Mouse (Mus musculus) lung, embryonic 16.5 days (tissue): Measurements from ENCODE around the gene Olfr1156. TPM values are rescaled to one million over a fixed set of nuclear protein-coding genes. Genes with fewer than 3 reads are reported as not detected.

ENCODE experiments used
- ATAC-seq: fragments of 200-750 bp; cut with Nextera tagmentation; 2 replicates; pipeline ENCODE4 v1.8.0; 2017; ENCODE audit warnings: low read depth, mild to moderate bottlenecking, moderate library complexity
- H3K27ac ChIP-seq: fragments of 300-500 bp; sonication (generic); 2 replicates; pipeline ENCODE4 v1.5.1; 2014; ENCODE audit warnings: mild to moderate bottlenecking, control low read depth, low read length
- H3K27me3 ChIP-seq: fragments of 300-500 bp; sonication (generic); 2 replicates; pipeline ENCODE4 v1.6.1; 2014; ENCODE audit warnings: low read depth, low read length, mixed read lengths; ENCODE audit not compliant: control insufficient read depth, insufficient read depth
- H3K36me3 ChIP-seq: fragments of 300-500 bp; sonication (generic); 2 replicates; pipeline ENCODE4 v1.6.1; 2014; ENCODE audit warnings: low read length; ENCODE audit not compliant: control insufficient read depth, insufficient read depth
- H3K4me1 ChIP-seq: fragments of 300-500 bp; sonication (generic); replicated peaks from 2 replicates; pipeline ENCODE4 v1.6.1; 2014; ENCODE audit warnings: low read length, mixed read lengths; ENCODE audit not compliant: control insufficient read depth, insufficient read depth
- H3K4me2 ChIP-seq: fragments of 300-500 bp; sonication (generic); 2 replicates; pipeline ENCODE4 v1.6.1; 2014; ENCODE audit warnings: low read depth, low read length, control low read depth
- H3K4me3 ChIP-seq: fragments of 300-500 bp; sonication (generic); 2 replicates; pipeline ENCODE4 v1.5.1; 2014; ENCODE audit warnings: mild to moderate bottlenecking, low read length, control low read depth
- H3K9ac ChIP-seq: fragments of 300-500 bp; sonication (generic); 2 replicates; pipeline ENCODE4 v1.6.1; 2014; ENCODE audit warnings: low read length, control low read depth
- H3K9me3 ChIP-seq: fragments of 300-500 bp; sonication (generic); 2 replicates; pipeline ENCODE4 v1.6.1; 2016; ENCODE audit warnings: low read length; ENCODE audit not compliant: control insufficient read depth
- WGBS: fragments of 180-500 bp; shearing (Covaris S2); extraction: QIAGEN DNeasy Blood & Tissue Kit; methylation state at CpG from one replicate; pipeline ENCODE4 v1.1.7; 2014; 5-methylcytosine and 5-hydroxymethylcytosine counted together
- polyA plus RNA-seq: library from polyadenylated mRNA; unstranded; fragments of >200 nt; fragmentation: Nextera tagmentation; extraction: Ambion mirVana; gene quantifications from 2 replicates; pipeline ENCODE4 v1.2.1, GENCODE M21; 2015

Olfr1156 gene
- polyA plus RNA-seq: not detected in 2 replicates

- Histone ChIP-seq H3K9me3 (no peaks in the 10 kb centered on the region), H3K4me3 (no peak within 1 kb of the TSS), H3K36me3 (no peaks in the 10 kb centered on the region), H3K9ac (no peak within 1 kb of the TSS), H3K4me2 (no peak within 1 kb of the TSS), H3K27me3 (no peaks in the 10 kb centered on the region), H3K27ac (no peak within 1 kb of the TSS), H3K4me1 (no peaks in the 10 kb centered on the region)
- ATAC-seq: no peak
Measured at GRCm38 (mm10) chr2:87953000-87953399, at the start of gene Olfr1156. Olfr1156 (minus strand) TSS chr2:87953100.

GRCm38 (mm10) chr2:87989813-87990212, 36.9 kb upstream of the Olfr1156 start, which contains the start of gene Olfr1158:
Olfr1158 (plus strand) TSS chr2:87990113.
- no peak within 1 kb of the TSS for H3K4me3 ChIP-seq
- no peaks in the 10 kb centered on the region for H3K27me3 ChIP-seq

GRCm38 (mm10) chr2:87974563-87974962, 21.7 kb upstream of the Olfr1156 start, which contains the start of gene Olfr74:
Olfr74 (minus strand) TSS chr2:87974663.
- no peaks in the 10 kb centered on the region for H3K36me3 ChIP-seq
- WGBS: 61% methylated on average over 3 of the region's 3 CpGs

More at GRCm38 (mm10) chr2:87989813-87990212, 36.9 kb upstream of the Olfr1156 start, which contains the start of gene Olfr1158:
- Histone ChIP-seq H3K9me3 (no peaks in the 10 kb centered on the region), H3K4me1 (no peaks in the 10 kb centered on the region), H3K9ac (no peak within 1 kb of the TSS), H3K36me3 (no peaks in the 10 kb centered on the region), H3K4me2 (no peak within 1 kb of the TSS), H3K27ac (no peak within 1 kb of the TSS)
- ATAC-seq: no peak

GRCm38 (mm10) chr2:87968199-87968598, 15.3 kb upstream of the Olfr1156 start, which contains the start of gene Olfr1157:
Olfr1157 (minus strand) TSS chr2:87968299.
- ATAC-seq: no peak
- WGBS: 94% methylated on average over 4 of the region's 4 CpGs

More at GRCm38 (mm10) chr2:87974563-87974962, 21.7 kb upstream of the Olfr1156 start, which contains the start of gene Olfr74:
- Histone ChIP-seq H3K4me2 (no peak within 1 kb of the TSS), H3K4me1 (no peaks in the 10 kb centered on the region), H3K27ac (no peak within 1 kb of the TSS), H3K9ac (no peak within 1 kb of the TSS), H3K9me3 (no peaks in the 10 kb centered on the region), H3K4me3 (no peak within 1 kb of the TSS), H3K27me3 (no peaks in the 10 kb centered on the region)
- no peak for ATAC-seq

GRCm38 (mm10) chr2:87945037-87945436, 7.9 kb downstream of the Olfr1156 start, which contains the start of gene Olfr1155:
Olfr1155 (minus strand) TSS chr2:87945137.
- no peak for ATAC-seq
- Histone ChIP-seq H3K4me1 (no peaks in the 10 kb centered on the region), H3K4me3 (no peak within 1 kb of the TSS)

More at GRCm38 (mm10) chr2:87968199-87968598, 15.3 kb upstream of the Olfr1156 start, which contains the start of gene Olfr1157:
- no peak within 1 kb of the TSS for H3K9ac ChIP-seq
- H3K4me2 ChIP-seq: no peak within 1 kb of the TSS
- no peaks in the 10 kb centered on the region for H3K27me3 ChIP-seq
- H3K36me3 ChIP-seq: no peaks in the 10 kb centered on the region
- H3K27ac ChIP-seq: no peak within 1 kb of the TSS
- H3K4me1 ChIP-seq: no peaks in the 10 kb centered on the region
- no peak within 1 kb of the TSS for H3K4me3 ChIP-seq
- no peaks in the 10 kb centered on the region for H3K9me3 ChIP-seq

GRCm38 (mm10) chr2:87905066-87905465, 47.8 kb downstream of the Olfr1156 start, which contains the start of gene Olfr1154:
Olfr1154 (minus strand) TSS chr2:87905166.
- H3K9me3 ChIP-seq: no peaks in the 10 kb centered on the region
- 80% methylated on average over 1 of the region's 1 CpGs for WGBS
- H3K9ac ChIP-seq: no peak within 1 kb of the TSS
- H3K27me3 ChIP-seq: no peaks in the 10 kb centered on the region
- ATAC-seq: no peak
- no peak within 1 kb of the TSS for H3K27ac ChIP-seq
- H3K4me2 ChIP-seq: no peak within 1 kb of the TSS
- H3K4me3 ChIP-seq: no peak within 1 kb of the TSS
- no peaks in the 10 kb centered on the region for H3K4me1 ChIP-seq
- no peaks in the 10 kb centered on the region for H3K36me3 ChIP-seq

More at GRCm38 (mm10) chr2:87945037-87945436, 7.9 kb downstream of the Olfr1156 start, which contains the start of gene Olfr1155:
- Histone ChIP-seq H3K27me3 (no peaks in the 10 kb centered on the region), H3K9ac (no peak within 1 kb of the TSS), H3K36me3 (no peaks in the 10 kb centered on the region), H3K4me2 (no peak within 1 kb of the TSS), H3K27ac (no peak within 1 kb of the TSS), H3K9me3 (no peaks in the 10 kb centered on the region)
- WGBS: 92% methylated on average over 1 of the region's 1 CpGs

Other genes with a start within 250 kb of the Olfr1156 start
- gene Olfr1137, start 239.9 kb downstream of the Olfr1156 start, polyA plus RNA-seq: not detected in 2 replicates
- not detected in 2 replicates for gene Olfr1138, start 213.1 kb downstream of the Olfr1156 start, polyA plus RNA-seq
- not detected in 2 replicates for gene Olfr1140, start 209.3 kb downstream of the Olfr1156 start, polyA plus RNA-seq
- gene Olfr1141, start 199.1 kb downstream of the Olfr1156 start, polyA plus RNA-seq: not detected in 2 replicates
- not detected in 2 replicates for gene Olfr152, start 173.6 kb downstream of the Olfr1156 start, polyA plus RNA-seq
- not detected in 2 replicates for gene Olfr1143, start 152.5 kb downstream of the Olfr1156 start, polyA plus RNA-seq
- gene Olfr1145, start 143.3 kb downstream of the Olfr1156 start, polyA plus RNA-seq: not detected in 2 replicates
- not detected in 2 replicates for gene Olfr1148, start 122.6 kb downstream of the Olfr1156 start, polyA plus RNA-seq
- not detected in 2 replicates for gene Olfr1150-ps1, start 109.1 kb downstream of the Olfr1156 start, polyA plus RNA-seq
- not detected in 2 replicates for gene Olfr1151, start 97.2 kb downstream of the Olfr1156 start, polyA plus RNA-seq
- not detected in 2 replicates for gene Olfr1152, start 86.6 kb downstream of the Olfr1156 start, polyA plus RNA-seq
- gene Olfr1153, start 58.1 kb downstream of the Olfr1156 start, polyA plus RNA-seq: not detected in 2 replicates
- not detected in 2 replicates for gene Olfr1154, start 47.9 kb downstream of the Olfr1156 start, polyA plus RNA-seq
- gene Olfr1155, start 8.0 kb downstream of the Olfr1156 start, polyA plus RNA-seq: not detected in 2 replicates
- gene Olfr1157, start 15.2 kb upstream of the Olfr1156 start, polyA plus RNA-seq: not detected in 2 replicates
- not detected in 2 replicates for gene Olfr74, start 21.6 kb upstream of the Olfr1156 start, polyA plus RNA-seq
- not detected in 2 replicates for gene Olfr1158, start 37.0 kb upstream of the Olfr1156 start, polyA plus RNA-seq
- gene Olfr1160, start 55.2 kb upstream of the Olfr1156 start, polyA plus RNA-seq: not detected in 2 replicates
- not detected in 2 replicates for gene Olfr1161, start 69.7 kb upstream of the Olfr1156 start, polyA plus RNA-seq
- gene Olfr73, start 84.6 kb upstream of the Olfr1156 start, polyA plus RNA-seq: not detected in 2 replicates
- not detected in 2 replicates for gene Olfr1162, start 98.0 kb upstream of the Olfr1156 start, polyA plus RNA-seq
- not detected in 2 replicates for gene Olfr1163, start 118.7 kb upstream of the Olfr1156 start, polyA plus RNA-seq
- gene Olfr1164, start 140.9 kb upstream of the Olfr1156 start, polyA plus RNA-seq: not detected in 2 replicates
- not detected in 2 replicates for gene Olfr1166, start 175.2 kb upstream of the Olfr1156 start, polyA plus RNA-seq
- not detected in 2 replicates for gene Olfr1167, start 202.1 kb upstream of the Olfr1156 start, polyA plus RNA-seq
- gene Olfr1168, start 228.8 kb upstream of the Olfr1156 start, polyA plus RNA-seq: not detected in 2 replicates